Mouse (Mus musculus) layer of hippocampus, postnatal 36 days (tissue): Measurements from ENCODE around the gene Rras2. TPM values are rescaled to one million over a fixed set of nuclear protein-coding genes. Genes with fewer than 3 reads are reported as not detected.
A peak's percentile ranks its signal among the peaks of the same experiment; 100 is the strongest.

Experiments
- DNase-seq, 2 experiments: peaks; one replicate each; pipeline ENCODE4 v3.0.0; 2022
- total RNA-seq, 2 experiments: library from RNA; stranded (reverse); gene quantifications; 2 replicates each; pipeline ENCODE4 v1.2.3; 2021

Gene Rras2
- total RNA-seq, 2 experiments from 2014 or later: 30.6 to 33.9 TPM

- no peak for DNase-seq
Measured at GRCm38 (mm10) chr7:114071851-114072616, 45.5 kb downstream of the Rras2 start.

GRCm38 (mm10) chr7:114071395-114071794, 46.2 kb downstream of the Rras2 start:
- DNase-seq: no peak

GRCm38 (mm10) chr7:114070458-114070840, 47.1 kb downstream of the Rras2 start:
- no peak for DNase-seq

DNA sequence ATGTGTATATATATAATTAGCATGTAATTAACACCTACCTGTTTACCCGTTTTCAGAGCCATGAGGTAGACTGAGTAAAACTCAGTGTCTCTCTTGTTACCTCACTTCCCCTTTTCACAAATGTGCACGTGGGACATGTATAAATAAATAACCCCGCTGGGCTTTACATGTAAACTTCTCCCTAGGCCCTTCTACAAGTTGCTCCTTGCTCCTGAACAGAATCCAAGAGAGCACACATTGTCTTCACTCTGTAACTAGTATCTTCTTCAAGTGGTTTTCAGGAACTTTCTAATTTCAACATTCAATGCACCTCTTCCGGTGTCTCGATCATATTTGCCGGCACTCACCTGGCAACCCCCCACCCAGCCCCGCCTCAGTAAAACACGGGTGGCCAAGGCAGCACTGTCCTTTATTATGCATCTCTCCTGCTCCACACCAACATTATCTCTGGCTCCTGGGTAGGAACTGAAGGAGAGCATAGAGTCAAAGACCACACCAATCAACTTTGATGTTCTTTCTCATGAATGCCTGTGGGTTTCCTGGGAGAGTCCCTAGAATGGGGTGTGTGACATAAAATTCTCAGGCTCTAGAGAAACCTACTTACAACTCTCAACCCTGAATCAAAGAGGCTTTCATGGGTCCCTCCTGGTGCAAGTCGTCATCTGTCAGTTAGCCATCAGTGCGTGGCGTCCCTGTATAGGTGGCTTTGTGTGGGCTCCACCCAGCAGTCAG, 47.7 kb downstream of the Rras2 start:
- DNase-seq: no peak

DNA sequence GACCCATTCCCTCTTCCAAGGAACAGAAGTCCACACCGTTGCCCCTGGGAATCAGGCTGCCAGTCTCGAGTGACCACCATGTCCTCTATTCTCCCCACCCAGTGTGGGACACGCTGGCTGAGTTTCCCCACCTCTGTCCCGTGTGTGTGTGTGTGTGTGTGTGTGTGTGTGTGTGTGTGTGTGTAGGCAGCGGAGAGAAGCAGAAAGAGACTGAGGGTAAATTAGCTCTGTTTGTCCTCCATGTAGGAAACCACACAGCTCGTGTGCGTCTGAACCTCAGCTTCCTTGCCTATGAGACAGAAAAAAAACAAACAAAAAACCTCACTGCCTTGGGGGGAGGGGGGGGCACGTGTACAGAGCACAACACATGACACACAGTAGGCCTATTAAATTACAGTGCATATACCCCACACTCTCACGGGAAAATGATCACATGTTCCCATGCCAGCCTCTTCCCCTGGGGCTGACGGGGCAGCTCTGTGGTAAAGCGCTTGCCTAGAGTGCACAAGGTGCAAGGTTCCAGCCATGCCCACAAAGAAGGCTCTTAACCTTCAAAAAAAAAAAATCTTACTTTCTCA, 48.5 kb downstream of the Rras2 start:
- no peak for DNase-seq

GRCm38 (mm10) chr7:114066529-114067178, 50.9 kb downstream of the Rras2 start:
- peak; percentile 80 to 81 for DNase-seq

- DNase-seq: no peak
Measured at GRCm38 (mm10) chr7:114065407-114066185, 52.0 kb downstream of the Rras2 start.

- DNase-seq: no peak
Measured at GRCm38 (mm10) chr7:114063966-114064365, 53.6 kb downstream of the Rras2 start.

DNA sequence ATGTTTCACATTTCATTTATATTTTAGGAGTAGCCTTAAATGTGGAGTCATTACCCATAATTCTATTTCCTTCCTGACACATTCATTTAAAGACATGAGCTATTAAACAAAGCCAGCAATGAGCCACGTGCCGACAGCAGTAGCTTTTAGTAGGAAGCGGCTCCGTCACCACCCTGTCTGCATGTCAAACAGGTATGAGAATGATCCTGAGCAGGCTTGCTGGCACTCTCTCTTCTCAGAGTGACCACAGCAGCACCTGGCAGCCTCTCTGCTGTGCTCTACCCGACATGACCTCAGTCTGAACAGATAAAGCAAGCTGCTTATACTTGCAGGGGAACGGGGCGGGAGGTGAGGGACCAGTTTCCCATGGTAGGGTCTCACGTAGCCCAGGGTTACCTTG, 54.0 kb downstream of the Rras2 start:
- no peak for DNase-seq

DNA sequence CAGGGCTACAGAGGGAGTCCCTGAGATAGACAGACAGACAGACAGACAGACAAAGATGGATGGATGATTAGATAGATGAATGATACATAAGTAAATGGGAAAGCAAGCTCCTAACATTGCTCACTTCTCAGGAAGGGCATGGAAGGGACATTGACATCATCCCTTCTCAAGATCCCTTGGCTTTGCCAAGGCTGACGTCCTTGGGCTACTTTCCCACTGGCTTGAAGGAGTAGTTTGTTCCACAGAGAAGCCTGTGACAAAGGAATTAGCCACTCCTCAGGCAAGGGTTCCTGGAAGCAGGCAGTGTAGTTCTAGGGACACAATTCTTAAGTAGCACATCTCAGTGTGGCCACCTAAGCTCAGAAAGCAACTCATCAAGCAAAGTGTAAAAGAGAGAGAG, 55.1 kb downstream of the Rras2 start:
- no peak for DNase-seq

DNA sequence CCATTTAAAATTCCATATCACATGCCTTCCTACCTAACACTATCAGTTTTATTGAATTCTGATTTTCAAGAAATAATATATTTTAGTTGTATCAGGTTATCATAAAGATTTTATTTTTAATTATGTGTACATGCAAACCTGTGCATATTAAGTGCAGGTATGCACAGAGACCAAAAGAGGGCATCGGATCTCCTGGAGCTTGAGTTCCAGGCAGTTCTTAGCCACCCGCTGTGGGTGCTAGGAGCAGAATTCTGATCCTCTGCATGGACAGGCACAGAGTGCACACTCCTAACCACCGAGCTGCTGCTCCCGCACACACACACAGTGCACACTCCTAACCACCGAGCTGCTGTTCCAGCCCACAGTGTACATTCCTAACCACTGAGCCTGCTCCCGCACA, 57.1 kb downstream of the Rras2 start:
- DNase-seq: no peak

DNA sequence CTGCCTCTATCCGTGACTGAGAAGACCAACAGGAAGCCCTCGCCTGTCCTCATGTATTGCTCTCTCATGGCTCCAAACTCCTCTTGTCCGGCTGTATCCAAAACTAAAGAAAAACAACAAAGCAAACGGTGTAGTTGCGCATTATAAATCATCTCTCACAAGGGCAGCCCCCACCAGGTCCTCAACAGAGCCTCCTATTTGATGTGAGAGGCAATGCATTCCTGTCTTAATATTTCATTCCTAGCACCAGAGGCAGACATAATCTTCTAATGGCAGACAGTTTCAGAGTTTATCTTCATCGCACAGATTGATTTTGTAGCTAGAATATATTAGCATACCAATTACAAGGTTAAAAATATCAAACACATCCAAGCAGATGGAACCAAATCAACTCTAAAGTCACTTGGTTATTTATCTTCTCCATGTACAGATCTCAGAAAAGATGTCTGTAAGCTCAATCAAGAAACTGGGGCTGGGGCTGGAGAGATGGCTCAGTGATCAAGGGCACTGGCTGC, 58.6 kb downstream of the Rras2 start:
- no peak for DNase-seq

DNA sequence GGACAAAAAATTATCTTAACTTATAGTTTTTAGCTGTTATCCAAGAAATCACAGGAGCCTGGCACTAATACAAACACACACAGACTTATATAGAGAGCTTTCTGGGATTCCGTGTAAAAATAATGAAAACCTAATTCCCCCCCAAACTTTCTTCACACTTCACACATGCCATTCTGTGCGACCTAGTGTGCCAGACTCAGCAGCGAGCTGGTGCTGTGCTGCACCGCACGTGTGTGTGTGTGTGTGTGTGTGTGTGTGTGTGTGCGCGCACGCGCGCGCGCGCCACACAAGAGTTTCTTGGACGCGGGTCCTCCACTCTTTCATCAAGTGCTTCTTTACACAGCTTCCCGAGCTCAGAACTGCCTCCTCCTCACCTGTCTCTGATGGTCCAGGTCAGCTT, 59.4 kb downstream of the Rras2 start:
- DNase-seq: no peak

GRCm38 (mm10) chr7:114053720-114054119, 63.9 kb downstream of the Rras2 start:
- no peak for DNase-seq

DNA sequence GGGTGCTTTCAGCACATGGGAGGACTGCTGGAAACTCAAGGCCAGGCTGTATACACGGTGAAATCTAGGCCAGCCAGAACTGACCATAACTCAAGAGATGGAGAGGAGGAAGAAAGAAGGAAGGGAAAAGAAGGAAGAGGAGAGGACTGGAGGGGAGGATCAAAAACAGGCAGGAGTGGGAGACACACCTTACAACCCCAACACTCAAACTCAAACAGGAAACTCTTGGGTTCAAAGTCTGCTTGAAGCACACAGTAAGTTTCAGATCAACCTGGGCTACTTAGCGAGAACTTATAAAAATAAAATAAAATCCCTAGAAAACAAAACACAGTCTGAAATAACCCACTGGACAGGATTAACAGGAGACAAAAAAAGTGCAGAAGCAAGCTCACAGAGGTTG, 71.8 kb downstream of the Rras2 start:
- DNase-seq: no peak

DNA sequence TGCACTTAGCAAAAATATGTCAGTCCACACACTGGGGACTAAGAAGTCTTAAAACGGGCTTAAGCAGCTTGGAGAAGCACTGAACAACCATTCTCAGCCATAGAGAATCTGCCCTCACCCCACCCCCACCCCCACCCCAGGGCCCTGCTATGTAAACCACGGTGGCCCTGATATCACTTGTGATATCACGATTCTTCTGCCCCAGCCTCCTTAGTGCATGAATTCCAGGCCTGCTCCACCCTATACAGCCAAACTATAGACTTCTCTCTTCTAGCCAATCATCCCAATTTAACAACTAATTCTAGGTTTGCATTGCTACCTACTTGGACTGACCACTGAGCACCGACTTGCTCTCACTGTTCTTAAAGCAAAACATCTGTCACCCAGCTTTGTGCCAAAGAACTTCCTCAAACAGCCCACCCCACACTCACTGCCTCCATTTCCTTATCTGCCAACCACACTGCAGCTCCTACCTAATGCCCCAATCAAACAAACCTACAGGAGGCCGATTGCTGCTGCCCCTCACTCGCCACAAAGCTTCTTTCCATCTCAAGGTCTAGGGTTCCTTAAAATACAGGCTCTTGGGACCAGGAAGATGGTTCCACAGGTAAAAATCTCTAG, 73.5 kb downstream of the Rras2 start:
- no peak for DNase-seq

DNA sequence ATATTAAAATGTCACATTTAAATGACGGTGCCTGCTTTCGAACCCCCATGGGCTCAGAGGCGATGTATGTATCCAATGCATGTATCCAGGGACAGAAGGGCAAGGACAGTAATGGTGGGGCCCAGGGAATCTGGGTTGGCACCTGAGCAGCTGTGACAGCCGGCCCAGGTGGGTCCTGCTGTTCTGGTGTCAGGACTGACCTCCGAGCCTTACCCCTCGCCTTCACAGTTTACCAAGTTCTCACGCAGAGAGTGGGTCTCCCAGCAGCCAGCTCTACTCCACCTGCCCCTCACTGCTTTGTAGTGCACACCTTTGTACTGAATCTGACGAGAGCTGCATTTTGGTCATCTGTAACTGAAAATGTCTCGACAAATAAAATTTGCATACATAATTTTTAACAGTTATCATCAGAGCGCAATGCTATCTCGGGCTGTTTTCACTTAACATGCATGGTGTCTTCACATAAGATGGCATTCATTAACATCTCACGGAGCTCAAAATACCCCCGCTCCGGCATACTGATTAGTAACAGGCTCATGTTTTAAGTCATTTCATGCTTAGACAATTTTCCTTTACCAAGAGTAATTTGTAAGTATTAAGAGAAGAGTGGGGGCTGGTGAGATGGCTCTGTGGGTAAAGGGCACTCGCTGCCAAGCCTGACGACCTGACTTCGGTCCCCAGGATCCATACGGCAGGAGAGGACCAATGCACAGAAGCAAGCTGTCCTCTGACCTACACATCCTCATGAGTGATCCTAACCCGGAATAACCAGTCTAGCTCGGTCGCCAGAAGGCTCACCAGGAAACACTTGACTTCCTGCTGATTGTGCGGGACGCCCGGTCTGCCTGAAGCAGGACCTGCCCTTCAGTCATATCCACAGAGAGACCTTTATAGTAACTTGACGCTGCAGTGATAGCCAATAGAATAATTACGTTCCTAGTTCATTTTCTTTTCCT, 74.3 kb downstream of the Rras2 start:
- no peak for DNase-seq

- DNase-seq: no peak
Measured at GRCm38 (mm10) chr7:114041349-114041748, 76.2 kb downstream of the Rras2 start.

- peak in 1 of 2 experiments; percentile 40 for DNase-seq
Measured at GRCm38 (mm10) chr7:114037237-114037636, 80.3 kb downstream of the Rras2 start.

DNA sequence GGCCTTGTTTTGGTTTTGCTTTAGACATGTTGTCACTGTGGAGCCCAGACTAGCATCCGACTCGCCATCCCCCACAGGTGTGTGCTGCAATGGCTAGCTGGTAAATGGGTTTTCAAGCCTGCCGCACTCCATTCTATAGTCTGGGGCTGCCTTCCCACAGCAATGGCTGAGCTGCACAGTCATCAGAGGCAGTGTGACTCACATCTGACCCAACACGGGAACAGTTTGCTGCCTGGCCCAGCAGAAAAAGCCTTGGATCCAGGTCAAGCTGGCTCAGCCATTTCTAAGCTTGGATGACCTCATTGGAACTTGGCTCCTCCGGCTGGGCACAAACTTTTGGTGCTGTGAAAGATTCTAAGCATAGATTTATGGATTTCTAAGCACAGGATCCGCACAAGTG, 88.0 kb downstream of the Rras2 start:
- peak in 1 of 2 experiments; percentile 45 for DNase-seq
